Mouse (Mus musculus) megakaryocyte, embryonic 14.5 days (primary cell): ENCODE measurements around the gene Wwp2. TPM values are rescaled to one million over a fixed set of nuclear protein-coding genes. Genes with fewer than 3 reads are reported as not detected.

Experiments used
- H3K27me3 ChIP-seq: replicated peaks from 2 replicates; pipeline ENCODE3; 2012; ENCODE audit warnings: inconsistent platforms
- H3K36me3 ChIP-seq: replicated peaks from 2 replicates; pipeline ENCODE3; 2012; ENCODE audit warnings: low read length, inconsistent platforms, mixed read lengths
- H3K4me1 ChIP-seq: 2 replicates; pipeline ENCODE4 v1.6.1; 2012; ENCODE audit warnings: inconsistent platforms
- H3K4me3 ChIP-seq: replicated peaks from 2 replicates; pipeline ENCODE3; 2012; ENCODE audit warnings: moderate library complexity, mild to moderate bottlenecking, inconsistent platforms
- H3K9me3 ChIP-seq: 2 replicates; pipeline ENCODE4 v1.6.1; 2012; ENCODE audit warnings: inconsistent platforms
- FLI1 ChIP-seq: IDR thresholded peaks from 2 replicates; pipeline ENCODE4 v1.6.1; 2012; ENCODE audit warnings: low read length, inconsistent platforms, mixed read lengths
- GATA1 ChIP-seq: IDR thresholded peaks from 3 replicates; pipeline ENCODE4 v1.6.1; 2012; ENCODE audit warnings: mixed read lengths, low read length, inconsistent platforms, borderline replicate concordance
- polyA plus RNA-seq: library from polyadenylated mRNA; stranded (reverse); fragments of >175 nt; gene quantifications from 2 replicates; pipeline ENCODE4 v1.2.3, GENCODE M21; 2012; ENCODE audit warnings: low replicate concordance; ENCODE audit not compliant: insufficient read depth

The Wwp2 gene
- polyA plus RNA-seq, 1 experiment, result 32.4 TPM

- Histone ChIP-seq H3K9me3 (peaks cover 5% of the 10 kb centered on the region; the same call in 1 of the 2 replicates), H3K4me3 (no peak overlapping the region), H3K36me3 (peaks cover 9% of the 10 kb centered on the region), H3K4me1 (peaks cover 35% of the 10 kb centered on the region), H3K27me3 (no peaks in the 10 kb centered on the region)
- TF ChIP-seq FLI1 (no peak), GATA1 (no peak)
Observed at GRCm38 (mm10) chr8:107571046-107571445, 134.9 kb downstream of the Wwp2 start.

- Histone ChIP-seq H3K9me3 (peaks cover 5% of the 10 kb centered on the region; the same call in 1 of the 2 replicates), H3K4me1 (peaks cover 40% of the 10 kb centered on the region), H3K27me3 (no peaks in the 10 kb centered on the region), H3K36me3 (peaks cover 9% of the 10 kb centered on the region), H3K4me3 (peak overlapping the region; percentile 76)
- TF ChIP-seq GATA1 (no peak), FLI1 (no peak)
Observed at GRCm38 (mm10) chr8:107571486-107572135, 135.4 kb downstream of the Wwp2 start.

GRCm38 (mm10) chr8:107572497-107572896 is 136.3 kb downstream of the Wwp2 start:
- H3K9me3 ChIP-seq, result peaks cover 5% of the 10 kb centered on the region; the same call in 1 of the 2 replicates
- H3K4me1 ChIP-seq, result peaks cover 49% of the 10 kb centered on the region
- H3K27me3 ChIP-seq, result no peaks in the 10 kb centered on the region
- no peak for TF ChIP-seq FLI1
- no peak for TF ChIP-seq GATA1
- H3K36me3 ChIP-seq, result peaks cover 9% of the 10 kb centered on the region
- no peak overlapping the region for H3K4me3 ChIP-seq

- Histone ChIP-seq H3K4me1 (peaks cover 64% of the 10 kb centered on the region), H3K27me3 (no peaks in the 10 kb centered on the region), H3K9me3 (peaks cover 5% of the 10 kb centered on the region; the same call in 1 of the 2 replicates), H3K36me3 (peaks cover 32% of the 10 kb centered on the region), H3K4me3 (no peak overlapping the region)
- TF ChIP-seq GATA1 (no peak), FLI1 (no peak)
Observed at GRCm38 (mm10) chr8:107574771-107575170, 138.6 kb downstream of the Wwp2 start.

- H3K4me1 ChIP-seq, result peaks cover 66% of the 10 kb centered on the region
- TF ChIP-seq GATA1 (no peak), FLI1 (no peak)
- peaks cover 51% of the 10 kb centered on the region for H3K36me3 ChIP-seq
- H3K27me3 ChIP-seq, result no peaks in the 10 kb centered on the region
- H3K4me3 ChIP-seq, result peak overlapping the region; percentile 80
- H3K9me3 ChIP-seq, result peaks cover 5% of the 10 kb centered on the region; the same call in 1 of the 2 replicates
Observed at GRCm38 (mm10) chr8:107576702-107577101, 140.5 kb downstream of the Wwp2 start.

- peaks cover 61% of the 10 kb centered on the region for H3K36me3 ChIP-seq
- H3K4me1 ChIP-seq, result peaks cover 62% of the 10 kb centered on the region
- H3K9me3 ChIP-seq, result peaks cover 5% of the 10 kb centered on the region; the same call in 1 of the 2 replicates
- TF ChIP-seq FLI1 (no peak), GATA1 (no peak)
- H3K27me3 ChIP-seq, result no peaks in the 10 kb centered on the region
- H3K4me3 ChIP-seq, result no peak overlapping the region
Observed at GRCm38 (mm10) chr8:107577640-107578039, 141.5 kb downstream of the Wwp2 start.

GRCm38 (mm10) chr8:107578132-107578531 is 142.0 kb downstream of the Wwp2 start:
- TF ChIP-seq GATA1, result no peak
- Histone ChIP-seq H3K36me3 (peaks cover 66% of the 10 kb centered on the region), H3K9me3 (peaks cover 5% of the 10 kb centered on the region; the same call in 1 of the 2 replicates), H3K4me3 (no peak overlapping the region), H3K4me1 (peaks cover 64% of the 10 kb centered on the region), H3K27me3 (no peaks in the 10 kb centered on the region)

GRCm38 (mm10) chr8:107578541-107578940 is 142.4 kb downstream of the Wwp2 start:
- no peaks in the 10 kb centered on the region for H3K27me3 ChIP-seq
- TF ChIP-seq GATA1 (no peak), FLI1 (no peak)
- H3K4me3 ChIP-seq, result no peak overlapping the region
- H3K9me3 ChIP-seq, result peaks cover 5% of the 10 kb centered on the region; the same call in 1 of the 2 replicates
- H3K36me3 ChIP-seq, result peaks cover 70% of the 10 kb centered on the region
- H3K4me1 ChIP-seq, result peaks cover 64% of the 10 kb centered on the region

- Histone ChIP-seq H3K4me1 (peaks cover 61% of the 10 kb centered on the region), H3K4me3 (no peak overlapping the region), H3K27me3 (no peaks in the 10 kb centered on the region), H3K36me3 (peaks cover 82% of the 10 kb centered on the region), H3K9me3 (no peaks in the 10 kb centered on the region)
- TF ChIP-seq GATA1, result no peak
- TF ChIP-seq FLI1, result no peak
Observed at GRCm38 (mm10) chr8:107580879-107581278, 144.7 kb downstream of the Wwp2 start.

- no peak overlapping the region for H3K4me3 ChIP-seq
- TF ChIP-seq GATA1 (no peak), FLI1 (no peak)
- H3K36me3 ChIP-seq, result peaks cover 89% of the 10 kb centered on the region
- no peaks in the 10 kb centered on the region for H3K27me3 ChIP-seq
- H3K4me1 ChIP-seq, result peaks cover 63% of the 10 kb centered on the region
- no peaks in the 10 kb centered on the region for H3K9me3 ChIP-seq
Observed at GRCm38 (mm10) chr8:107581536-107581935, 145.4 kb downstream of the Wwp2 start.

GRCm38 (mm10) chr8:107582136-107582535 is 146.0 kb downstream of the Wwp2 start:
- TF ChIP-seq FLI1 (no peak), GATA1 (no peak)
- Histone ChIP-seq H3K27me3 (no peaks in the 10 kb centered on the region), H3K4me1 (peaks cover 59% of the 10 kb centered on the region), H3K4me3 (no peak overlapping the region), H3K36me3 (peaks cover 90% of the 10 kb centered on the region), H3K9me3 (no peaks in the 10 kb centered on the region)
